Mouse (Mus musculus) T-helper 1 cell (primary cell): ENCODE data around the gene Tbc1d30.

Source experiments
- in situ Hi-C: fragments of 300-600 bp; cut with MboI, MseI; formaldehyde crosslinking; loops from one replicate; pipeline ENCODE4 v1.15.1; 2025; ENCODE audit warnings: high pct_unique_total_duplicates

The Tbc1d30 gene

DNA sequence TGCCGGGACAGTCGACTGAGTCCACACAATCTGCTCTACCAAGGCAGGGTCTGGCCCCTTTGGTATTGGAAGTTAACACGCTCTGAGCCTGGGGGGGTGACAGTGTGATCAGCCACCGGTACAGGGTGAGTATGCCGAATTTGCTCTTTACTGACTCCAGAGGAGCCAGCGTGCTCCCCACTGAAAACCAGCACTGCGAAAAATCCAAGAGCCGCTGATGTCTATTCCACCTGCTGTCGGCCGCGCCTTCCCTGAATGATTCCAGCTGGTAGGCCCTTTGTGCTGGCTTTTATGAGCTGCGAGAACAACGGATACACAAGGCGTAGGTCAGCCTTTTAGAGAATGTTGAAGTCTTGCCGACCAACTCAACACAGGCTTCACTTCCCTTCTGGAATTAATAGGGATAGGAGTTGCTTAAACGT is 123.1 kb downstream of the Tbc1d30 start:
- in situ Hi-C loops, result no loop called here

DNA sequence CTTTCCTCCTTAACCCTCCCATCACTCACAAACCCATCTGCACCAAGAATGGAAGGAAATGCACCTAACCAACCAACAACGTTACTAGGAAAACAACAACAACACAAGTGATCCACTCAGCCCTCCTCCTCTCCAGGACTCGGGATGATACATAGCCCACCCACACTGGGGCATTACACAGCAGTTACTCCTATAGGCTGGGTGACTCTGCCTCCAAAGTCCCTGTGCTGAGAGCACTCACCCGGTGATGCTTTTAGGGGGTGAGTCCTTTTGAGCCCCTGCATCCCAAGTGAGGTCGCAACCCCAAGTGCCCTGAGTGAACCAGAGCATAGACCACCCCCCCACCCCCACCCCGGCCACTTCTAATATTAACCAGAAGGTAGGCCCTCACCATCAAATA is 123.7 kb downstream of the Tbc1d30 start:
- in situ Hi-C loops, result no loop called here

DNA sequence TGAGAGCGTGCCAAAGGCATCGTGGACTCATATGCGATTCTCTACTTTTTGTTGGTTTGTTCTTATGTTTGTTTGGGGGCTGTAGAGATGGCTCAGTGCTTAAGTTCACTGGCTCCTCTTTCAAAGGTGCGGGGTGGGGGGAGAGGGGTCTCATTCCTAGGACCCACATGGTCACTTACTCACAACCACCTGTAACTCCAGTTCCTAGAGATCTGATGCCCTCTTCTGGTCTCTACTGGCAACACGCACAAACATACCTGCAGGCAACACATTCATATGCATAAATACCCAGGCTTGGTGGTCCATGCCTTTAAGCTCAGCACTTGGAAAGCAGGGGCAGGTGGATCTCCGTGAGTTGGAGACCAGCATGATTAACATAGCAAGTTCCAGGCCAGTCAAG is 125.4 kb downstream of the Tbc1d30 start:
- in situ Hi-C loops, result no loop called here

DNA sequence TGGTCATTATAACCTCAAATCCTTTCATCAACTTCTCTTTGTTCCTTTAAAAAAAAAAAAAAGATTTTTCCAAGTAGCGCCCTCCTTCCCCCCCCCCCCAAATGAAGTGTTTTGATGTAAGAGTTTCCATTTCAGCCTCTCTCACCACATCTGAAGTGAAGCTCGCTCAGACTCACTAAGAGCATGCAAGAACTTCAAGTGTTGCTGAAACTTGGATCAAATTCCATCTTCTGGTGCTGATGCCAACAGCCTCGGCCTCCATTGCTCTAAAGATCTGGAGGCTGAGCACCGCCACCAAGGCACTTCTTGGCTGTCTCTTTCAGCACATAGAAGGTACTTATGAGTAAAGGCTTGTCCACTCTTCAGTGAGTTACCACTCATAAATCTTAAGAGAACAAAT is 128.2 kb downstream of the Tbc1d30 start:
- in situ Hi-C loops, result no loop called here

DNA sequence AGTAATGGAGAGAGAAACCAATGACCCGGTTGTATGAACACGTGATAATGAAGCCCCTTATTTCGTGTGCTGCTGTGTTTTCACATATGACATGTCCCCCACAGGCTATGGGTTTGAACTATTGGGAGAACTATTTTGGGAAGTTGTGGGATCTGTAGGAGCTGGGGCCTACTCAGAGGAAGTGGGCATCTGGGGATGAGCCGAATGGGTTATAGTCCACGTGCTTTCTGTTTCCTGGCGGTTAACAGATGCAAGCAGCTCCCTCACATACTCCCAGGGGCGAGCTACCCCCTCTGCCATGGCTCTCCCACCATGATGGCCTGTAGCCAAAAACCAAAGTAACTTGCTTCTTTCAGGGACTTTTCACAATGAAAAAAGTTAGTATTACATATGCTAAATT is 132.5 kb downstream of the Tbc1d30 start:
- in situ Hi-C loops, result no loop called here

DNA sequence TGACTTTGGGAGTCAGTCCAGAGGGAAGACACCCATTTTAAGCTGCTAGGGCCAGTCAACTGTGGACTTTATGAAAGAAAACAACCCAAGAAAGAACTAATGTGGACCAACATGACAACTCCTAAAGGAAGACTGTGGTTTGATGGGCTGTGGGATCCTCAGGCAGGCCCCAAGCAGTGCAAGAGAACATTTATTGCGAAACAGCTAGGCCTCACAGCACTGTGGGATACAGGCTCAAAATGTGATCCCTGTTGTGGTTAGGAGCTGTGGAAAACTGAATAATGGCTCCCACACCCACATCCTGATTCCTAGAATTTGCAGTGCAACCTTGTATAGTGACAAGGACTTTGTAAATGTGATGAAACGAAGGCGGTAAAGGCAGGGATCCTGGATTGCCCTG is 134.3 kb downstream of the Tbc1d30 start:
- in situ Hi-C loops, result no loop called here
